Mouse (Mus musculus): ENCODE data around the gene Sardh.

Gene Sardh

GRCm38 (mm10) chr2:27226572-27226971, 21.6 kb downstream of the Sardh start:
- DNase-seq (ENCODE audit: low spot score): no peak

- DNase-seq (ENCODE audit: low spot score): no peak
Observed at GRCm38 (mm10) chr2:27223012-27223421, 25.1 kb downstream of the Sardh start.

- no peak for DNase-seq (ENCODE audit: low spot score)
Observed at GRCm38 (mm10) chr2:27218569-27218968, 29.6 kb downstream of the Sardh start.

GRCm38 (mm10) chr2:27218121-27218544, 30.0 kb downstream of the Sardh start:
- DNase-seq (ENCODE audit: low spot score): no peak

- no peak for DNase-seq (ENCODE audit: low spot score)
Observed at GRCm38 (mm10) chr2:27215537-27215936, 32.6 kb downstream of the Sardh start.

GRCm38 (mm10) chr2:27211966-27212893, 35.9 kb downstream of the Sardh start:
- DNase-seq (ENCODE audit: low spot score): no peak

GRCm38 (mm10) chr2:27210676-27211210, 37.4 kb downstream of the Sardh start:
- no peak for DNase-seq (ENCODE audit: low spot score)

- DNase-seq (ENCODE audit: low spot score): no peak
Observed at GRCm38 (mm10) chr2:27210255-27210654, 37.9 kb downstream of the Sardh start.

- DNase-seq (ENCODE audit: low spot score): no peak
Observed at GRCm38 (mm10) chr2:27209816-27210215, 38.3 kb downstream of the Sardh start.

GRCm38 (mm10) chr2:27209370-27209769, 38.8 kb downstream of the Sardh start:
- no peak for DNase-seq (ENCODE audit: low spot score)

GRCm38 (mm10) chr2:27207126-27207525, 41.0 kb downstream of the Sardh start:
- no peak for DNase-seq (ENCODE audit: low spot score)

- DNase-seq (ENCODE audit: low spot score): no peak
Observed at GRCm38 (mm10) chr2:27206128-27206797, 41.9 kb downstream of the Sardh start.

GRCm38 (mm10) chr2:27205666-27206065, 42.5 kb downstream of the Sardh start:
- DNase-seq (ENCODE audit: low spot score): no peak

GRCm38 (mm10) chr2:27200586-27200985, 47.6 kb downstream of the Sardh start:
- DNase-seq (ENCODE audit: low spot score): no peak

- no peak for DNase-seq (ENCODE audit: low spot score)
Observed at GRCm38 (mm10) chr2:27198551-27199246, 49.4 kb downstream of the Sardh start.

- no peak for DNase-seq (ENCODE audit: low spot score)
Observed at GRCm38 (mm10) chr2:27189994-27190393, 58.1 kb downstream of the Sardh start.

- DNase-seq (ENCODE audit: low spot score): no peak
Observed at GRCm38 (mm10) chr2:27187531-27187930, 60.6 kb downstream of the Sardh start.

- DNase-seq (ENCODE audit: low spot score): no peak
Observed at GRCm38 (mm10) chr2:27183734-27184133, 64.4 kb downstream of the Sardh start.

GRCm38 (mm10) chr2:27181907-27182306, 66.2 kb downstream of the Sardh start:
- no peak for DNase-seq (ENCODE audit: low spot score)

GRCm38 (mm10) chr2:27179101-27179500, 69.0 kb downstream of the Sardh start:
- no peak for DNase-seq (ENCODE audit: low spot score)

- no peak for DNase-seq (ENCODE audit: low spot score)
Observed at GRCm38 (mm10) chr2:27175696-27176267, 72.4 kb downstream of the Sardh start.

- no peak for DNase-seq (ENCODE audit: low spot score)
Observed at GRCm38 (mm10) chr2:27174242-27174641, 73.9 kb downstream of the Sardh start.
